Mouse (Mus musculus) neural tube, embryonic 13.5 days (tissue): Measurements from ENCODE around the gene Ubtd1. TPM values are rescaled to one million over a fixed set of nuclear protein-coding genes. Genes with fewer than 3 reads are reported as not detected.

Experiments used
- ATAC-seq: fragments of 200-750 bp; cut with Nextera tagmentation; 2 replicates; pipeline ENCODE4 v1.8.0; 2017; ENCODE audit warnings: low read depth, mild to moderate bottlenecking, moderate TSS enrichment, moderate library complexity
- H3K27ac ChIP-seq: fragments of 300-500 bp; sonication (generic); replicated peaks from 2 replicates; pipeline ENCODE4 v1.5.1; 2015; ENCODE audit warnings: moderate library complexity, mild to moderate bottlenecking, inconsistent platforms
- H3K27me3 ChIP-seq: fragments of 300-500 bp; sonication (generic); 2 replicates; pipeline ENCODE4 v1.6.1; 2015; ENCODE audit warnings: mild to moderate bottlenecking, inconsistent platforms
- H3K36me3 ChIP-seq: fragments of 300-500 bp; sonication (generic); 2 replicates; pipeline ENCODE4 v1.6.1; 2015; ENCODE audit warnings: mild to moderate bottlenecking, inconsistent platforms
- H3K4me1 ChIP-seq: fragments of 300-500 bp; sonication (generic); replicated peaks from 2 replicates; pipeline ENCODE4 v1.6.1; 2015; ENCODE audit warnings: inconsistent platforms
- H3K4me2 ChIP-seq: fragments of 300-500 bp; sonication (generic); 2 replicates; pipeline ENCODE4 v1.6.1; 2015; ENCODE audit warnings: inconsistent platforms, mild to moderate bottlenecking, moderate library complexity
- H3K4me3 ChIP-seq: fragments of 300-500 bp; sonication (generic); 2 replicates; pipeline ENCODE4 v1.5.1; 2015; ENCODE audit warnings: mild to moderate bottlenecking, inconsistent platforms
- H3K9ac ChIP-seq: fragments of 300-500 bp; sonication (generic); 2 replicates; pipeline ENCODE4 v1.6.1; 2015; ENCODE audit warnings: moderate library complexity, mild to moderate bottlenecking, inconsistent platforms
- H3K9me3 ChIP-seq: fragments of 300-500 bp; sonication (generic); 2 replicates; pipeline ENCODE4 v1.6.1; 2016; ENCODE audit warnings: inconsistent platforms
- WGBS: fragments of 180-500 bp; shearing (Covaris S2); methylation state at CpG from one replicate; pipeline ENCODE4 v1.1.7; 2015; 5-methylcytosine and 5-hydroxymethylcytosine counted together
- polyA plus RNA-seq: library from polyadenylated mRNA; unstranded; fragments of >200 nt; fragmentation: Nextera tagmentation; extraction: Ambion mirVana; gene quantifications from 2 replicates; pipeline ENCODE4 v1.2.1, GENCODE M21; 2015

Gene Ubtd1
- polyA plus RNA-seq, 1 experiment from 2014 or later = 15.6 TPM

DNA sequence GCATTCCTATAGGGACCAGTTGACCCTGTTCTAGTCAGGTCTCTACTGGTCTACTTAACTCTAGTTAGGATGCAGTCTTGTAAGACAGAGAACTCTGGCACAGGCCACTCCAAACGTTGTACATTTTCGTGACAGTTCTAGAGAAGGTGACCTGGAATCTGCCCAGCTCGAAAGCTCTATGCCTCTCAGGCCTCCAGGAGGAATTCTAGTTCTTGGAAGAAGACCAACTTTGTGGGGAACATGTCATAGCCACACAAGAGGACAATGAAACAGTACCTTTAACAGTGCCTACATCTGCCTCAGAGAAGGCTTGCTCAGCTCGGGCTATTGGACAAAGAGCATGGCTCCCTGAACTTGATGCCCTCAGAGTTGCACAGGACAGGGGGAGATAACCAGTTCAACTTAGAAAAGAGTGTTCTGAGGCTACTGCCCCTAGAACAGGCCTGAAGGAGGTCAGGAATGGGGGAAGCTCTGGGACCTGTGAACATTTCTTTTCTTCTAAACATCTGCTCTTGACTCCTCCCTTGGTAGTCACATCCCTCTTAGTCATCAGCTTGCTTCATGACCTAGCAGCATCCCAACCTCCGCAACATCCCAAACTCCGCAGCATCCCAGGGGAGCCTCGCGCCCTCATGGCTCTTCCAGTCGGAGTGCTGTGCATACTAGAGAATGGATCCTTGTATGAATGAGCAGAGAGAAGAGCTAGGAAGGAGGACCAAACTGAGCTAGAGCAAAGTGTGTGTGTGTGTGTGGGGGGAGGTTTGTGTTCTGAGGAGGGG, 17.4 kb downstream of the Ubtd1 start:
- no peaks in the 10 kb centered on the region for H3K9me3 ChIP-seq
- no peaks in the 10 kb centered on the region for H3K27me3 ChIP-seq
- WGBS = 91% methylated on average over 9 of the region's 9 CpGs
- H3K9ac ChIP-seq = no peak overlapping the region
- no peak overlapping the region for H3K4me3 ChIP-seq
- ATAC-seq = no peak
- H3K4me1 ChIP-seq = peaks cover 14% of the 10 kb centered on the region
- no peaks in the 10 kb centered on the region for H3K36me3 ChIP-seq
- no peak overlapping the region for H3K4me2 ChIP-seq
- no peak overlapping the region for H3K27ac ChIP-seq

DNA sequence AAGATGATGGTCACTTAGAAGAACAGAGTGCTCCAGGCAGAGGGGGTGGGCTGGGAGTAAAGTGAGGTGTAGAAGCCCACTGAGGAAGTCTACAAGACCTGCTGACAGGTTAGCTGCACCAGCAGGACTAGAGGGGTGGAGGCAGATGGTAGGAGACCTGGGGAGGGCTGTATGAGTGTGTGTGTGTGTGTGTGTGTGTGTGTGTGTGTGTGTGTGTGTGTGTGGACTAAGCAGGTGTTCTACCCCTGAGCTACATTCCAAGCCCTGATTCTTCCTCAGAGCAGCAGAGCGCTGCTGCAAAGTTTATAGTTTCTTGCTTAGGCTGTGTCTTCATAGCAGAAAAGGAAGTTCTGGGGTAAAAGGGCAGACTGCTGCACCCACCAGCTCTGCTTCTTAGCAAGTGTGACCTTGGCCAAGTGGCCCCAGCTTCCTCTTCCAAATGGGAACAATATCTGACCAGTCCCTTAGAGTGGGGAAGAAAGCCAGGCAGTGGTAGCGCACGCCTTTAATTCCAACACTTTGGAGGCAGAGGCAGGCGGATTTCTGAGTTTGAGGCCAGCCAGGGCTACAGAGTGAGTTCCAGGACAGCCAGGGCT, 18.2 kb downstream of the Ubtd1 start:
- no peaks in the 10 kb centered on the region for H3K9me3 ChIP-seq
- no peak overlapping the region for H3K4me2 ChIP-seq
- H3K4me3 ChIP-seq = no peak overlapping the region
- H3K27ac ChIP-seq = peak overlapping the region; percentile 46; the same call in 1 of the 2 replicates
- no peaks in the 10 kb centered on the region for H3K27me3 ChIP-seq
- no peaks in the 10 kb centered on the region for H3K36me3 ChIP-seq
- 92% methylated on average over 4 of the region's 4 CpGs for WGBS
- ATAC-seq = no peak
- no peak overlapping the region for H3K9ac ChIP-seq
- H3K4me1 ChIP-seq = peaks cover 14% of the 10 kb centered on the region

DNA sequence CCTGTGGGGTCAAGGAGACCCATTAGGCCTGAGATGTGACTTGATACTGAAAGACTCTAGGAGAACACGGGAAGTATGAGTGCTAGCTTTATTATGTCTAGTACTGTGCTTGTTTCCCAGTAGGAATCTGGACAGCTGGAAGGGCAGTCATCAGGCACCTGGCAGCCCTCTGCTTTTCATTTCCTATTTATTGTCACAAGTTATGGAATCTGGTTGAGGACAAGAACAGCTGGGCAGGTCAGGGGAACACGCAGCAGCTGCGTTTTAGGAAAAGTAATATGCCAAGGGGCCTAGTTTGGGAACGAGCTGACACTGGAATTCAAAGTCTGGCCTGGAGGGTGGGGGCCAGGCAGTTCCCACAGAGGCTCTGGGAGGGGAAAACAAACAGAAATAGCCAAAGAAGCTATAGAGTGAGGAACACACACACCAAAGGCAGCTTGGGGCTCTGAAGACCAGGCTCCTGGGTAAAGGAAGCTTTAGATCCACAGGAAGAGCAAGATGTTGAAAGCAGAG, 18.9 kb downstream of the Ubtd1 start:
- Histone ChIP-seq H3K4me3 (no peak overlapping the region), H3K4me2 (no peak overlapping the region), H3K9ac (no peak overlapping the region), H3K9me3 (no peaks in the 10 kb centered on the region), H3K4me1 (peaks cover 7% of the 10 kb centered on the region; the same call in 1 of the 2 replicates), H3K27me3 (no peaks in the 10 kb centered on the region), H3K36me3 (no peaks in the 10 kb centered on the region), H3K27ac (peak overlapping the region; percentile 46; the same call in 1 of the 2 replicates)
- WGBS = 70% methylated on average over 4 of the region's 4 CpGs
- ATAC-seq = no peak

DNA sequence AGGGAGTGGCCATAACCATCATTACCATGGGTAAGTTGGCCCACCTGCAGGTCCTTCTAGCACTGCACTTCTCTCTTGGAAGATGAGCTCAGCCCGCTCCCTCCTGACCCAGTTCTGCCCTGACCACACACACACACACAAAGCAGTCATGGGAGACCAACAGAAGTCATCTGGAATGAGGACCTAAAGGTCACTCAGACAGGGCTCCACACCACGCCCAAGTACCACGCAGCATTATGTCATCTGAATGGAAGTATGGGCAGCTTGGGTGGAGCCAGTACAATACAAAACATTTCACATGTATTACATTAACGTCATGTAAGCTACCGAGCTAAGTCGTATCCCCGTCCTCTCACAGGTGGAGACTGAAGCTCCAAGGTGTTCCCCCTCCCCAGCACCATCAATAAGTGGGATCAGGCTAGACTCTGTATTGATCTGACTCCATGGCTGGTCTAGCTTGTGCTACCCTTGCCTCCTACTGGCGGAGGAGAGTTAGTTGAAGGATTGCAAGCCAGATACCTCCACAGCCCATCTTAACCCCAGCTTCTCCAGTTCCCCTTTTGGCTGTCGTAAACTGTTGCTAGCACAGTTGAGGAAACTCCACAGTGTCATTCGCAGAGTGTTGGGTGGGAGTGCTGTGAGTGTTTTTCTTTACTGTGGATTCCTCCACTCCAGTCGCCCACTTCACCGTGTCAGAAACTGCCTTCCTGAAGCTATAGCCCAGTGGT, 19.9 kb downstream of the Ubtd1 start:
- Histone ChIP-seq H3K9ac (no peak overlapping the region), H3K27ac (peak overlapping the region; percentile 46; the same call in 1 of the 2 replicates), H3K27me3 (no peaks in the 10 kb centered on the region), H3K4me2 (no peak overlapping the region), H3K4me1 (0 out of 2 replicates have a peak, but pooled peaks cover 4% of the 10 kb centered on the region), H3K9me3 (no peaks in the 10 kb centered on the region), H3K36me3 (no peaks in the 10 kb centered on the region), H3K4me3 (no peak overlapping the region)
- whole genome bisulfite sequencing = 92% methylated on average over 12 of the region's 12 CpGs
- no peak for ATAC-seq

DNA sequence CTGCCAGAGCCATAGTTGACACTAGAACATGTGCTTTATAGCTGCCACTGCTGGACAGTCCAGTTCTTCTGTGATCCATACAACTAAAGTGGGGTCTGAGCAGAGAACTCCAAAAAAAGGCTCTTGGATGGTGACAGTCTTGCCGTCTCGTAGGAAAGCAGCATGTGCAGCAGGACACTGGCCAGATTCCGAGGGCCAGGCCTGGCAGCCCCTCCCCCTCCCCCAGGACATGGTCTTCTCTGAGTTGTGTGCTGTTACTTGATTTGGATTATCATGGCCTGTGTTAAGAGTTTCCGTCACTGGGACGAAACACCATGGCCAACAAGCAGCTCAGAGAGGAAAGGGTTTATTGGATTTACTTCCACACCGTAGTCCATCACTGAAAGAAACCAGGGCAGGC, 22.7 kb downstream of the Ubtd1 start:
- no peaks in the 10 kb centered on the region for H3K27me3 ChIP-seq
- H3K4me3 ChIP-seq = no peak overlapping the region
- ATAC-seq = no peak
- H3K27ac ChIP-seq = no peak overlapping the region
- no peaks in the 10 kb centered on the region for H3K36me3 ChIP-seq
- no peak overlapping the region for H3K4me2 ChIP-seq
- H3K9me3 ChIP-seq = no peaks in the 10 kb centered on the region
- peaks cover 4% of the 10 kb centered on the region; the same call in 1 of the 2 replicates for H3K4me1 ChIP-seq
- 81% methylated on average over 6 of the region's 6 CpGs for whole genome bisulfite sequencing
- no peak overlapping the region for H3K9ac ChIP-seq

DNA sequence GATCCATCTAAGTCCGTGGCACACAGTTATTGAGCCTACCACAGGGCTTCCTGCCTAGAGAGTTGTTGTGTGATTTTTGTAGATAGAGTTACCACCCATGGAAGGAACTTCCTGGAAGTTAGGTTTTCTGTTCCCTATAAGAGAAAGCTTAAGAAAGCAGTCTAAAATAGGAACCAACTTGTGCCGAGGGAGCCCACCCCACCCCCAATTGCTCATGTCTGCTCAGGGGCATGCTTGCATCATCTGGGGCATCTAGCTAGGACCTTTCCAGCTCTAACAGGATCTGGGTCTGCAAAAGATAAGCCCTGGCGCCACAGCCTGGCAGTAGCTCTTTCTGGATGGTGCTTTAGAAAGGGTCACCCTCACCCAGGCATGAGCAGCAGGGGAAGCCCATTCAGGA, 24.1 kb downstream of the Ubtd1 start:
- H3K4me1 ChIP-seq = peaks cover under 1% of the 10 kb centered on the region
- 88% methylated on average over 3 of the region's 3 CpGs for WGBS

DNA sequence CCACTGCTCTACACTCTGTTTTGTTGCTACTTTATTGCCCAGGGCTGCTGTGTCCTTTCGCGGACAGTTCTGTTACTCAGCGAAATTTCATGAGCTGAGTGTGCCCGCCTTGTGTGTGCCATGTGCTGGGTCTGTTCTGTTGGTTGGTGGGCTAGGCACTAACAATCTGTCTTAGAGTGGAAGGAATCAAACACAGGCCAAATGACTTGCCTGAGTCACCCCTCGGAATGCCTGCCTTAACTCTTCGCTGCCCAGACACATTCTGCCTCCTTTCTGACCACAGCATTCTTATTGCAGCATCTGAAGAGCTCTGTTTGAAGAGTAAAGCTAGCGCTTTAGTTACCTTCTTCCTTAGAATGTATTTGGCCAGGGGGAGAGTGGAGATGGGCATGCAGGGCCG, 25.0 kb downstream of the Ubtd1 start:
- no peak overlapping the region for H3K27ac ChIP-seq
- no peak for ATAC-seq
- no peaks in the 10 kb centered on the region for H3K9me3 ChIP-seq
- H3K4me3 ChIP-seq = no peak overlapping the region
- no peaks in the 10 kb centered on the region for H3K27me3 ChIP-seq
- WGBS = 68% methylated on average over 8 of the region's 8 CpGs
- H3K9ac ChIP-seq = no peak overlapping the region
- H3K4me2 ChIP-seq = no peak overlapping the region
- no peaks in the 10 kb centered on the region for H3K36me3 ChIP-seq
- H3K4me1 ChIP-seq = no peaks in the 10 kb centered on the region; the same call in none of the 2 replicates

More for the DNA sequence above, 24.1 kb downstream of the Ubtd1 start:
- H3K9me3 ChIP-seq = no peaks in the 10 kb centered on the region
- no peak overlapping the region for H3K4me3 ChIP-seq
- no peak overlapping the region for H3K4me2 ChIP-seq
- H3K36me3 ChIP-seq = no peaks in the 10 kb centered on the region
- ATAC-seq = no peak
- H3K9ac ChIP-seq = no peak overlapping the region
- H3K27me3 ChIP-seq = no peaks in the 10 kb centered on the region
- H3K27ac ChIP-seq = no peak overlapping the region

DNA sequence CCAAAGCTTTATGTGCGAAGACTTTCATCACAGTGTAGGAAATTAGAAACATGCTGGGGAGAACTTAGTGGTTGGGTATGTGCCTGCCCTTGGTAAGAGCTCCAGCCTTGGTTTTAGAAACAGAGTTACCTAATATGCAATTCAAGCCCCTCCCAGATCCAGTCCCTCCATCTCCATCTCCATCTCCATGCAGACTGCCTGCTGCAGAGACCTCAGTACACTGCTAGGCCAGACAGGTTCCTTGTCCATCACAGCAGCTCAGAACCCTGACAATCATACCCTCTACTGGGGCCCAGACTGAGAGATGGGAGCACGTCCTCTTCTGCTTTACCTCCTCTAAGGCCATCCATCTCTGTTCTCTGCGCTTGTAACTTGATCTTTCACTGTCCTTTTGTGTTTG, 27.0 kb downstream of the Ubtd1 start:
- Histone ChIP-seq H3K4me2 (no peak overlapping the region), H3K9ac (no peak overlapping the region), H3K9me3 (no peaks in the 10 kb centered on the region), H3K36me3 (no peaks in the 10 kb centered on the region), H3K4me1 (no peaks in the 10 kb centered on the region; the same call in none of the 2 replicates), H3K4me3 (no peak overlapping the region), H3K27ac (no peak overlapping the region), H3K27me3 (no peaks in the 10 kb centered on the region)
- WGBS = 55% methylated on average over 3 of the region's 3 CpGs
- no peak for ATAC-seq

DNA sequence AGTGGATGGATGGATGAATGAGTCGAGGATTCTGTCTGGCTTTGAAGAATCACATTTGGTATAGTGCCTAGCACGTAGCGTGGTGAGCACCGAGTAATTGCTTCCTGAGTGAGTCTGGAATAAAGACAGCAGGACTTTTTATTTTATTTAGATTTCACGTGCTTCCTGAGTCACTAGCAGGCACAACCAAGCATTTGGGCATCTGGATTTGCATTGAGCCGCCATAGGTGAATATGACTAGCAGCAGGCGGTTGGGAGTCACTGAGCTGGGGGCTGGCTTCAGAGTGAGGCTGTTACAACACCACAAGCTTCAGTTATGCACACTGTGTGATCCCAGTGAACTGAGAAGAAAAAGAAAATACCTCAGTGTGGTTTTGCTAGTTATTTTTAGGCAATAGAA, 27.5 kb downstream of the Ubtd1 start:
- Histone ChIP-seq H3K9ac (no peak overlapping the region), H3K36me3 (no peaks in the 10 kb centered on the region), H3K9me3 (no peaks in the 10 kb centered on the region), H3K4me1 (no peaks in the 10 kb centered on the region; the same call in none of the 2 replicates), H3K4me2 (no peak overlapping the region), H3K4me3 (no peak overlapping the region), H3K27ac (no peak overlapping the region), H3K27me3 (no peaks in the 10 kb centered on the region)
- 56% methylated on average over 7 of the region's 7 CpGs for WGBS
- ATAC-seq = no peak

DNA sequence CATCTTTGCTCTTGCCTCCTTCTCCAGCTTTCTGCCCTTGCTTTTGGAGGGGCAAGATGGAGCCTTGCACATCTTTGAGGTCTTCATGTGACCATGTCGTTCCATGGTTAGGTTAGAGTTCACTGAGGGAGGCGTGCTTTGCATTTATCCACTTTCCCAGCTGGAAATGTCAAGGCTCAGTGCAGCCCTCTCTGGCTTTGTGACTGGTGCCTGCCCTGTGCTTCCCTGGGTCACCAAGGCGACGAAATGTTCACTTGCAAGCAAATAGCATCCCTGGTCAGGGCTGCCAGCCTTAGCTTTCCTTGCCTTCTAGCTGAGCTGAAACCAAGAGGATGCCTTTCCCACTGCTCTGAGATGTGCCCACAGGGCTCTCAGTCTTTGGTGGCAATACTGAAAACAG, 28.9 kb downstream of the Ubtd1 start:
- no peak overlapping the region for H3K9ac ChIP-seq
- H3K4me3 ChIP-seq = no peak overlapping the region
- WGBS = 52% methylated on average over 4 of the region's 4 CpGs
- H3K27ac ChIP-seq = no peak overlapping the region
- no peaks in the 10 kb centered on the region for H3K36me3 ChIP-seq
- no peaks in the 10 kb centered on the region for H3K9me3 ChIP-seq
- no peaks in the 10 kb centered on the region; the same call in none of the 2 replicates for H3K4me1 ChIP-seq
- H3K27me3 ChIP-seq = no peaks in the 10 kb centered on the region
- no peak overlapping the region for H3K4me2 ChIP-seq
- ATAC-seq = no peak

DNA sequence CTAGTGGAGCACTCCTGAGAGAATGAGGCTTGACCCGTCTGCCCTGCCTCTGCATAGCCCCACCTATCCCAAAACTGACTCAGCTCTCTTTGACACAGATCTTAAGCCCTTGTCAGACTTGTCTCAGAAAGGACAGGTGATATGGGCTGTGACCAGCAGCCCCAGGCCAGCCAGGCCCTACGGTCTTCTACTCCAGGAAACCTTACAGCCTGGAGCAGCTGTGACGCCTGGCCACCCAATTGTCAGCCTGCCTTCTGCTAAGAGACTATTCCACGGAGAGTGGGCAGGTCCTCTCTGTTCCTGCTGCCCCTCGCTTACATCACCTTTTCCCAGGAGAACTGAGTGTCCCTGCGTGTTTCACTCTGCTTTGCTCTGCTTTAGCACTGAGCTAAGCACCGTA, 29.6 kb downstream of the Ubtd1 start:
- 87% methylated on average over 7 of the region's 7 CpGs for WGBS
- ATAC-seq = no peak
- no peak overlapping the region for H3K4me2 ChIP-seq
- no peaks in the 10 kb centered on the region for H3K27me3 ChIP-seq
- no peak overlapping the region for H3K4me3 ChIP-seq
- no peak overlapping the region for H3K27ac ChIP-seq
- no peaks in the 10 kb centered on the region for H3K9me3 ChIP-seq
- no peaks in the 10 kb centered on the region; the same call in none of the 2 replicates for H3K4me1 ChIP-seq
- H3K9ac ChIP-seq = no peak overlapping the region
- no peaks in the 10 kb centered on the region for H3K36me3 ChIP-seq

DNA sequence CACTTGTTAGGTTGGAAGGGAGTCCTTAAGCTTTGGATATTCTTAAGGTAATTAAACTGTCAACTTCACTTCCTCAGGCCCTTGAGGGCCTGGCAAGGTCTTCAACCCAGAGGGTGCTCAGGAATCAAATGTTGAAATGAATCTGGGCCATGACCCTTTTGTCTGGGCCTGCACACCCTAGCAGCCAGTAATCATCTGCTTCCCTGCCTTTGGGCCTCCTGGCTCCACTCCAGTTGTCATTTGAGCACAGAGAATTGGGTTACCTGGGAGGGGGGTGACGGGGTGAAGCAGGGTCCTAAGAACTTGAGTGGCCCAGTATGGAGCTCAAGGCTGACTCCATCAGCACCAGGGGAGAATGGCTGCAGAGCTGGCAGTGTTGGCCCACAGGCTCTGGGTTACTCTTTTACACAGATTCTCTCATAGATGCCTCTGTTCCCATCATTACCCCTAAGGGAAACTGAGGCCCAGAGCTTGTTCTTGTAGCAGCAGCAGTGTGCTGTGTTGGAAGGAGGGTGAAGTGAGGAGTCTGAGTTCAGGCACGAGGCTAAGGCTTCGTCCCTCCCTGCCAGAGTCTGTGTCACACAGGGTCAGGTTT, 32.8 kb downstream of the Ubtd1 start:
- H3K9me3 ChIP-seq = no peaks in the 10 kb centered on the region
- H3K9ac ChIP-seq = no peak overlapping the region
- H3K4me1 ChIP-seq = peaks cover 10% of the 10 kb centered on the region
- WGBS = 86% methylated on average over 3 of the region's 3 CpGs
- no peak overlapping the region for H3K27ac ChIP-seq
- no peak for ATAC-seq
- no peaks in the 10 kb centered on the region for H3K27me3 ChIP-seq
- no peak overlapping the region for H3K4me2 ChIP-seq
- no peaks in the 10 kb centered on the region for H3K36me3 ChIP-seq
- no peak overlapping the region for H3K4me3 ChIP-seq
